Mouse (Mus musculus): ENCODE measurements around the gene St3gal3.

GRCm38 (mm10) chr4:117887133-117887532, 247.6 kb downstream of the St3gal3 start, which contains the start of gene Atp6v0b:
- no peak for TF ChIP-seq CTCF (IDR thresholded peaks at IDR 0.05; ENCODE audit: extremely low read depth, insufficient read depth, insufficient read length, insufficient replicate concordance)
- peak; percentile 63 for TF ChIP-seq POLR2A (IDR thresholded peaks at IDR 0.05; ENCODE audit: low read depth, low read length)
